ENCODE assay signal across 9 mouse cellular contexts in genomic region chr7:98323288-98324019, GRCm38 (mm10). TPM values are rescaled to one million over a fixed set of nuclear protein-coding genes. Genes with fewer than 3 reads are reported as not detected.
DNase-seq lines count a peak whose midpoint lies in the region; ATAC-seq and TF ChIP-seq lines count a peak whose summit lies in the region.
"Had no signal": no experiment of that assay in that cellular context is flagged by ENCODE, and none has a peak within 500 bp of the region (broad histone marks: within the 10 kb centered on the region; RNA-seq: fewer than 3 reads in every experiment).

No protein-coding gene starts in this region.

- H3K36me3 ChIP-seq in liver, embryonic 16.5 days (ENCODE audit: control insufficient read depth, insufficient read depth): no peaks in the 10 kb centered on the region
- no peaks in the 10 kb centered on the region for H3K36me3 ChIP-seq in liver, embryonic 12.5 days
- H3K36me3 ChIP-seq in midbrain, embryonic 16.5 days (ENCODE audit: control insufficient read depth, insufficient read depth, low read length): no peaks in the 10 kb centered on the region
- H3K36me3 ChIP-seq in stomach, postnatal 0 days (ENCODE audit: control insufficient read depth, insufficient read depth, low read length): no peaks in the 10 kb centered on the region
- H3K36me3 ChIP-seq: embryonic facial prominence, embryonic 12.5 days; stomach, embryonic 15.5 days had no signal

- peaks cover 17% of the 10 kb centered on the region for H3K4me1 ChIP-seq in liver, embryonic 16.5 days (ENCODE audit: control insufficient read depth, low read depth, low read length)
- peaks cover 23% of the 10 kb centered on the region for H3K4me1 ChIP-seq in liver, embryonic 12.5 days
- H3K4me1 ChIP-seq in midbrain, embryonic 16.5 days (ENCODE audit: control insufficient read depth, insufficient read depth, low read length): no peaks in the 10 kb centered on the region
- H3K4me1 ChIP-seq in stomach, postnatal 0 days (replicated peaks; ENCODE audit: control insufficient read depth, insufficient read depth): no peaks in the 10 kb centered on the region
- H3K4me1 ChIP-seq: stomach, embryonic 15.5 days had no signal

- no peak for TF ChIP-seq EP300 in stomach, postnatal 0 days (optimal IDR thresholded peaks at IDR 0.05)

- H3K27ac ChIP-seq in liver, embryonic 16.5 days (ENCODE audit: low read length): no peak overlapping the region
- no peak overlapping the region for H3K27ac ChIP-seq in liver, embryonic 12.5 days
- H3K27ac ChIP-seq in midbrain, embryonic 16.5 days (ENCODE audit: low read length): no peak overlapping the region
- H3K27ac ChIP-seq in stomach, postnatal 0 days (replicated peaks): no peak overlapping the region
- H3K27ac ChIP-seq: embryonic facial prominence, embryonic 12.5 days; stomach, embryonic 15.5 days had no signal

- peak; percentile 51; the same call in 1 of the 2 replicates for ATAC-seq in liver, embryonic 16.5 days (ENCODE audit: low read depth)
- ATAC-seq in liver, embryonic 12.5 days: no peak
- peak; percentile 51 for ATAC-seq in erythroblast, adult 5-6 weeks (replicated peaks; ENCODE audit: low FRiP score, poor library complexity, severe bottlenecking)
- peak; percentile 68; the same call in 1 of the 2 replicates for ATAC-seq in midbrain, embryonic 16.5 days
- no peak for ATAC-seq in CD4-positive, CD25-positive, alpha-beta regulatory T cell, adult 4 months
- ATAC-seq in stomach, postnatal 0 days (ENCODE audit: low FRiP score, low TSS enrichment): no peak

- no peak for TF ChIP-seq CTCF in stomach, postnatal 0 days (IDR thresholded peaks at IDR 0.05; ENCODE audit: low read depth)

- H3K9ac ChIP-seq in liver, embryonic 16.5 days (ENCODE audit: low read depth, low read length): no peak overlapping the region
- H3K9ac ChIP-seq in liver, embryonic 12.5 days: no peak overlapping the region
- no peak overlapping the region for H3K9ac ChIP-seq in midbrain, embryonic 16.5 days (ENCODE audit: low read depth, low read length)
- no peak overlapping the region for H3K9ac ChIP-seq in stomach, postnatal 0 days (ENCODE audit: low read length)
- H3K9ac ChIP-seq: embryonic facial prominence, embryonic 12.5 days; stomach, embryonic 15.5 days had no signal

- no peaks in the 10 kb centered on the region for H3K27me3 ChIP-seq in liver, embryonic 16.5 days (ENCODE audit: control insufficient read depth, insufficient read depth, low read depth, low read length)
- H3K27me3 ChIP-seq in liver, embryonic 12.5 days (replicated peaks): no peaks in the 10 kb centered on the region
- no peaks in the 10 kb centered on the region for H3K27me3 ChIP-seq in midbrain, embryonic 16.5 days (ENCODE audit: control insufficient read depth, insufficient read depth, low read depth, low read length)
- H3K27me3 ChIP-seq in stomach, postnatal 0 days (ENCODE audit: control insufficient read depth, insufficient read depth, low read length): no peaks in the 10 kb centered on the region
- H3K27me3 ChIP-seq: embryonic facial prominence, embryonic 12.5 days; stomach, embryonic 15.5 days had no signal

- WGBS in liver, embryonic 16.5 days (ENCODE audit: insufficient replicate concordance): 46% methylated on average over 5 of the region's 5 CpGs
- 60% methylated on average over 5 of the region's 5 CpGs for WGBS in liver, embryonic 12.5 days (ENCODE audit: insufficient replicate concordance)
- 24% methylated on average over 5 of the region's 5 CpGs for WGBS in midbrain, embryonic 16.5 days
- WGBS in stomach, postnatal 0 days: 37% methylated on average over 5 of the region's 5 CpGs

- DNase-seq in kidney, postnatal 10 days: peak; percentile 69
- no peak for DNase-seq in stomach, postnatal 0 days (ENCODE audit: low spot score)

- H3K4me3 ChIP-seq in liver, embryonic 16.5 days (ENCODE audit: low read depth, low read length): no peak overlapping the region
- H3K4me3 ChIP-seq in liver, embryonic 12.5 days: no peak overlapping the region
- H3K4me3 ChIP-seq in midbrain, embryonic 16.5 days (ENCODE audit: low read depth, low read length): no peak overlapping the region
- no peak overlapping the region for H3K4me3 ChIP-seq in stomach, postnatal 0 days (ENCODE audit: low read depth, low read length)
- H3K4me3 ChIP-seq: embryonic facial prominence, embryonic 12.5 days; stomach, embryonic 15.5 days had no signal

- no peaks in the 10 kb centered on the region for H3K9me3 ChIP-seq in liver, embryonic 16.5 days (replicated peaks; ENCODE audit: control insufficient read depth, low read length)
- no peaks in the 10 kb centered on the region for H3K9me3 ChIP-seq in liver, embryonic 12.5 days (replicated peaks)
- H3K9me3 ChIP-seq in midbrain, embryonic 16.5 days (replicated peaks; ENCODE audit: control insufficient read depth, low read length, poor library complexity, severe bottlenecking): no peaks in the 10 kb centered on the region
- H3K9me3 ChIP-seq in stomach, postnatal 0 days (ENCODE audit: control insufficient read depth, low read length): no peaks in the 10 kb centered on the region
- H3K9me3 ChIP-seq: embryonic facial prominence, embryonic 12.5 days; stomach, embryonic 15.5 days had no signal

- no peak overlapping the region for H3K4me2 ChIP-seq in liver, embryonic 16.5 days (ENCODE audit: low read depth, low read length)
- H3K4me2 ChIP-seq in liver, embryonic 12.5 days: no peak overlapping the region
- no peak overlapping the region for H3K4me2 ChIP-seq in midbrain, embryonic 16.5 days (ENCODE audit: low read length)
- no peak overlapping the region for H3K4me2 ChIP-seq in stomach, postnatal 0 days (replicated peaks; ENCODE audit: low read depth)
- H3K4me2 ChIP-seq: embryonic facial prominence, embryonic 12.5 days; stomach, embryonic 15.5 days had no signal

RNA-seq across cellular contexts. Expression of gene Acer3, which starts 2.4 kb away (rescaled TPM):
- 22.6 and 23.2 TPM in 2 replicates for polyA plus RNA-seq in liver, embryonic 16.5 days (2015; fragmentation: Nextera tagmentation; extraction: Ambion mirVana)
- polyA plus RNA-seq in liver, embryonic 12.5 days (2016; fragmentation: Nextera tagmentation; extraction: Ambion mirVana): 24.6 and 26.6 TPM in 2 replicates
- 18.4 and 22.2 TPM in 2 replicates for total RNA-seq in erythroblast, adult 5-6 weeks (2015; ENCODE audit: low replicate concordance)
- 17.0 and 27.6 TPM in 2 replicates for total RNA-seq in erythroblast, adult 5-6 weeks (2017; ENCODE audit: low replicate concordance)
- polyA plus RNA-seq in midbrain, embryonic 16.5 days (2015; fragmentation: Nextera tagmentation; extraction: Ambion mirVana): 20.6 and 22.5 TPM in 2 replicates
- 10 to 100 TPM in 1 of 2 experiments, 1 to 10 TPM in 1; 9.3 to 17.1 TPM for polyA plus RNA-seq in CD4-positive, CD25-positive, alpha-beta regulatory T cell, adult 4 months (2017; shearing (Covaris generic))
- polyA plus RNA-seq in stomach, postnatal 0 days (2015; fragmentation: Nextera tagmentation; extraction: Ambion mirVana): 37.7 and 39.3 TPM in 2 replicates

RNA-seq across cellular contexts. Expression of gene Tsku, which starts 37.7 kb away (rescaled TPM):
- 1.9 and 2.4 TPM in 2 replicates for polyA plus RNA-seq in liver, embryonic 16.5 days (2015; fragmentation: Nextera tagmentation; extraction: Ambion mirVana)
- 1.6 and 2.1 TPM in 2 replicates for polyA plus RNA-seq in liver, embryonic 12.5 days (2016; fragmentation: Nextera tagmentation; extraction: Ambion mirVana)
- not detected in 2 replicates for total RNA-seq in erythroblast, adult 5-6 weeks (2015; ENCODE audit: low replicate concordance)
- total RNA-seq in erythroblast, adult 5-6 weeks (2017; ENCODE audit: low replicate concordance): 1.1 TPM in 1 of 2 replicates, not detected in the other
- polyA plus RNA-seq in midbrain, embryonic 16.5 days (2015; fragmentation: Nextera tagmentation; extraction: Ambion mirVana): 7.0 and 8.0 TPM in 2 replicates
- not detected for polyA plus RNA-seq in CD4-positive, CD25-positive, alpha-beta regulatory T cell, adult 4 months (2017; shearing (Covaris generic))
- 29.9 and 34.0 TPM in 2 replicates for polyA plus RNA-seq in stomach, postnatal 0 days (2015; fragmentation: Nextera tagmentation; extraction: Ambion mirVana)

Comparison
In these comparisons a context has a peak if more than half of its experiments do, and no peak if none do; other contexts are left out.
1. ATAC-seq: peak in liver, embryonic 16.5 days (single experiment), erythroblast, adult 5-6 weeks (single experiment) and midbrain, embryonic 16.5 days (single experiment); none in liver, embryonic 12.5 days (single experiment), CD4-positive, CD25-positive, alpha-beta regulatory T cell, adult 4 months (single experiment) and stomach, postnatal 0 days (single experiment).